Mouse (Mus musculus) CD4-positive helper T cell, adult 2 months (primary cell): Measurements from ENCODE around the gene Sbk1.
"Not testable (repeated sequence)": the region's sequence is repeated elsewhere in the genome, so short reads cannot be mapped to it uniquely, and the experiment has no call there.

Experiments
- DNase-seq: peaks from one replicate; pipeline ENCODE4 v3.0.0-alpha.2; 2012; ENCODE audit warnings: low read depth, missing footprints, low spot score

Sbk1 gene

GRCm38 (mm10) chr7:126263964-126264363 lies 8.5 kb upstream of the Sbk1 start:
- no peak for DNase-seq

DNA sequence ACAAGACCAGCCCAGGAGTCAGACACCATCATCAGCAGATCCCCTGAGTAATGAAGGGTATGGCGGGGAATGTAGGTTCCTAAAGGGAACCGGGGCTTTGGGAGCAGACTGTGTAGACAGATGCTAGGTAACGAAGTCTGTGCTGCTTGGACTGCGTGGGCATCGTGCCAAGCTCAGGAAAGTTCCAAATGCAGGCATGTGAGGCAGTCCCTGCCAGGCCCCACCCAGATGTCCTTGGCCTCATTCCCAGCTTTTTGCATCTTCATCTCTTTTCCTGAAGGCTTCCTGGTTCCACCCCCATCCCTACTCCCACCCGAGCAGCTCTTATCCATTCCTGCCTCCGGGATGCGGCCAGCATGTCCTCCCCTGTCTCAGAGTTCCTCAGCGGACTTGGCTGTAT lies 6.5 kb upstream of the Sbk1 start:
- no peak for DNase-seq

GRCm38 (mm10) chr7:126266372-126266870 lies 6.0 kb upstream of the Sbk1 start:
- no peak for DNase-seq

GRCm38 (mm10) chr7:126267606-126268005 lies 4.8 kb upstream of the Sbk1 start:
- no peak for DNase-seq

- no peak for DNase-seq
Observed at GRCm38 (mm10) chr7:126272770-126273311, 422 bp downstream of the Sbk1 start.

DNA sequence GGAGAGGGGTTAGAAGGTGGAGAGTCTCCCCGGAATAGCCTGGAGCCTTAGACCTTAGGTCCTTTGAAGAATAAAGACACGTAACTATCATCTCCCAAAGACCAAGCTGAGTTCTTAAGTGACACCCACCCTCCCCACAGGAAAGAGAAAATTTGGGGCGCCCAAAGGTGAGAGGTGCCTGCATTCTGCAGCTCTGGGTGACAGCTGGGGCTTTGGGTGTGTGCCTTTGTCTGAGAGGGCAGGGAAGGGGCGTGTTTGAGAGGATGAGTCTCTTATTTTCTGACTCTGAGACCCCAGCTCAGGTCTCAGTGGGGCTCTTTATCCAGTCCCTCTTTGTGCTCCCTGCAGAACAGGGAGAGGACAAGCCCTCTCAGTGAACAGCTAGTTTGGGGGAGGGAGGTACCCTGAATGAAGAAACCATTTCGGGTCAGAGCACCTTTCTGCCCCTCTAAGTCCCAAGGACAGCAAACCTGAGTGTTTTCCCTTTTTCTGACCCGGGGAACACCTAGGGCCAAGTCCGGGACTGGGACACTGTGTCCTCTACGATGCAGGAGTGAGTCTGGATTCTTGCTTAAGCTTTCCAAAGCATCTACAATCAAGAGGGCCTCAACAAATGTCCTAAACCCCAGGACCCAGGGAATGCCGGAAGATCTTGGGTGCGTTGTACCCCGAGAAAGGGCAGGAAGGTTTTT lies 1.1 kb downstream of the Sbk1 start:
- peak; percentile 36 for DNase-seq

GRCm38 (mm10) chr7:126274137-126274536 lies 1.7 kb downstream of the Sbk1 start:
- no peak for DNase-seq

GRCm38 (mm10) chr7:126274626-126275025 lies 2.2 kb downstream of the Sbk1 start:
- no peak for DNase-seq

DNA sequence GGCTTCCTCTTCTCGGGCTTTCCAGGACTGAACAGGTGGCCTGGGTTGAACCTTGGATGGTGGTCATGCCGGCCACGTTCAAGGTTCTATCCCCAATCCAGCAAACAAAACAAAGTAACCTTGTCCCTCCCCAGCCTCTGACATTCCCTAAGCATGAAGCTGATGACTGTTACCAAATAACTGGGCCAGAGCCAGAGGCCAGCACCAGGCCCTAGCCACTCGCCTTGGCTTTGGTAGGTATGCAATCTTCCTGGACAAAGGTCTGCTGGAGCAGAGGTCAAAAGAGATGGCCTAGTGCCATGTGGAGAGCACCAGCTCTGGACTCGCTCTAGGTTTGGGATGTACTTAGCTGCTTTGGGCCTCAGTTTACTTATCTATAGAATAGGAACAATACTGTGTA lies 3.3 kb downstream of the Sbk1 start:
- DNase-seq: no peak

DNA sequence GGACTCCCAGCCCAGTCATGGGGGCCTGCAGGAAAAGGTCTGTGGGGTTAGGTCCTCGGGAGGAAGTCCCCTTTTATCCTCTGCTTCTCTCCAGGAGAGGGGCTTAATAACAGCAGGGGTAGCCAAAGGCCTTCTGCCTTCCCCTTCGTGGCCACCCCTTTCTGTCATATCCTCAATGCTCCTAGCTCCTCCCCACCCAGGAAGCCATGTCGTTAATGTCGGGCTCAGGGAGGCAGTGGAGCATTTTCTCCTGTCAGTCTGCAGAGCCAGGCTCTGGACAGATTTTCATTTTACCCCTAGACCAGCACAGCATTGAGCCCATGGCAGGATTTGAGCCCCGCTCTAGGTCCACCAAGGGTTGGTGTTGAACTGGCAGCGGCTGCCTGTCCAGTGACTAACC lies 3.9 kb downstream of the Sbk1 start:
- no peak for DNase-seq

- no peak for DNase-seq
Observed at GRCm38 (mm10) chr7:126277536-126278295, 5.3 kb downstream of the Sbk1 start.

- no peak for DNase-seq
Observed at GRCm38 (mm10) chr7:126278799-126279198, 6.4 kb downstream of the Sbk1 start.

DNA sequence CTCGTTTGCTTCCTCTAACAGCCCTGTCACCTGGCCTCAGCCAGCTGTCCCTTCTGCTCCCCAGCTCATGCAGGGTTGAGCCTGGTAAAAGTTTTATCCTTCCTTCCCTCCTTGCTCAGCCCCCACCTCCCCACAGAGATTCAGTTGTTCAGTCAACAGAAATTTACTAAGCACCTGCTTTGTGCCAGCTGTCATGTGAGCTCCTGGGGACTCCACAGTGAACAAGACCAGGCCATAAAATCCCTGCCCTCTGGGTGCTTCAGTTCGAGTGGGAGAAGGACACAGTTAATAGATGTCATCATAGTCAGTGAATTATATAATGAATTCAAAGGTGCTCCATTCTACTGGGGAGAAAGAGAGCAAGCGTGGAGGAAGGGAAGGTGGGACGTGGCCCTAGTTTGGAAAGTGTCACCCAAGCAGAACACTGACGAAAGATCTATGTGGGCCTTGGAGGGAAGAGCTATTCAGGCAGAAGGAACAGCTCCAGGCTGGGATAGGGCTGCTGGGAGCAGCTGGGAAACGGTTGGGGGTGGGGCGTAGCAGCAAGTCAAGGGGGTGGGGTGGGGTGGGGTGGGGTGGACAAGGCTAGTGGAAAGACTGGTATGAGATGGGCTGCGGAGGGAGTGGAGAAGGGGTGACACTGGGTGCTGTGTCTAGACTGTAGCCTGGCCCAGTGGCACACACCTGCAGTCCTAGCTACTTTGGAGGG lies 7.5 kb downstream of the Sbk1 start:
- no peak for DNase-seq

DNA sequence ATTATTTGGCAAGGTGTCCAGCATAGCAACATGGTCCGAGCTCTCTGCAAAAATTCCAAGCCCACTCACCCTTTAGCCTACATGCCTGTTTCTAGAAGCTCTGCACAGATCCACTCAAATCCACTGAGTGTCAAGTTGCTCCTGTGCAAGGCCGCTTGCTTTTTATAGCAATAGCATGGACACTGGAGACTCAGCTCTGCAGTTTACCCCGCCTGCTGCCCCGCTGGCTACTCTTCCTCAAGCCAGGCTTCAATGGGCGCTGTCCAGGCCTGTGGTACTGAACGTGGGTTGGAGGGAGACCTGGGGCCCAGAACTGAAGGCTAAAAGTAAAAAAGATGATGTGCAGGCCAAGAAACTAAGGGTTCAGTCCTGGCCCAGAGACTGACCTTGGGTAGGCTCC lies 8.3 kb downstream of the Sbk1 start:
- DNase-seq: no peak

DNA sequence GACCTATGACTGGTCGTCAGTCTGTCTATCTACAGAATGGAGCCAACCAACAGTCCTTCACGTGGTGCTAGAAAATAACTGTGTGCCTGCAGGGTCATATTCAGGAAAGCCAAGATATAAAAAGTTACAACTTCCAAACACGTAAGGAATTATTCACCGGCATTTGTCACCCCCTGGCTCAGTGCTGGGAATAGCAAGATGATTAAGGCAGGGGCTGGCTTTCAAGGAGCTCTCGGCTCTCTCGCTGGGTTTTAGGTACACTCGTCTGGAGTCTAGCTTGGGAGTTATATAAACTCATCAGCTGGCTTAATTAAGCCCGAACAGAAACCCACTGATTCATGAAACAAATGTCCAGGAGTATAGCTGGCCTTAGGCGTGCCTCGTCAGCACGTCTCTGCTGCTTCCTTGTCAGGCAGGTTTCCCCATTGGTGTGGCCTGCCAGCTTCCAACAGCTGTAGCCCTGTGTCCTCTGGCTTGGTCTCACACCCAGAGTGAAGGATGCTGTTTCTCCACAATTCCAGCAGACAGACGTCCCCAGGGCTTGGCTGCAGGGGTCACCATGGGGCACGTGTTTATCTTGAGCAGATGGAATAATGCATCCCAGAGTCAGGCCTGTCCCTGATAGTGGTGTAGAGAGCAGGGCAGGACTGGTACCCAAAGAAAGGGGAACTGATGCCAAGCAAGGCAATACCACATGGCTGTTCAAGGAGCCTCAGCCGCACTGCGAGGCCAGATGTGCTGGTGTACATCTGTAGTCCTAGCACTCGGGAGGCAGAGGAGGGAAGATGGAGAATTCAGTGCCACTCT lies 9.7 kb downstream of the Sbk1 start:
- no peak for DNase-seq

DNA sequence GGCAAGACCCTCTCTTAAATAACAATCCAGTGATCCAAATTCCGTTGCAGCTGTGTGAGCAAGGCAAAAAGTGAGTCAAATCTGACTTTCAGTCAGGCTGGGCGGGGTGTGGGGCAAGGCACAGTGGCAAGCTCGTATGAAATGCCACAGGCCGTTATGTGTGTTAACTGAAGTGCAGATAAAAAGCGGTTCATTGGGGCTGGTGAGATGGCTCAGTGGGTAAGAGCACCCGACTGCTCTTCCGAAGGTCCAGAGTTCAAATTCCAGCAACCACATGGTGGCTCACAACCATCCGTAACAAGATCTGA lies 10.2 kb downstream of the Sbk1 start:
- not testable (repeated sequence) for DNase-seq

GRCm38 (mm10) chr7:126284021-126284420 lies 11.6 kb downstream of the Sbk1 start:
- no peak for DNase-seq

GRCm38 (mm10) chr7:126284441-126284840 lies 12.0 kb downstream of the Sbk1 start:
- DNase-seq: no peak

DNA sequence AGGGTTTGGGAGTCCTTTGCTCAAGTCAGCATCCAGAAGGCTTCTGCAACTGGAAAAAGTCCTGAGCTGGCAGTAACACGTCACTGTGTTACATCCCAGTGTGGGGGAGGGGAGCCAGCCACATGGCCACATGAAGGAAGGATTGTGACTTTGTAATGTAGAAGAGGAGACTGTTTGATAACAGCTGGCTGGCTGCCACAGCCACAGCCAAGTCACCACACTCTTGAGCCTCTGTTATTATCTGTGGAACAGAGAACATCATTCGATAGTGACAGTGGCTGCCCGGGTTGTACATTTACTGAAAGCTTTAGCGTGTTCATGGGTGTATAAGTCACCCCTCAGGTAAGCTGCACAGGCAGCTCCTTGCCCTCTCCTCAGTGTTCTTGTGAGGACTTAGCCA lies 12.4 kb downstream of the Sbk1 start:
- peak; percentile 84 for DNase-seq

DNA sequence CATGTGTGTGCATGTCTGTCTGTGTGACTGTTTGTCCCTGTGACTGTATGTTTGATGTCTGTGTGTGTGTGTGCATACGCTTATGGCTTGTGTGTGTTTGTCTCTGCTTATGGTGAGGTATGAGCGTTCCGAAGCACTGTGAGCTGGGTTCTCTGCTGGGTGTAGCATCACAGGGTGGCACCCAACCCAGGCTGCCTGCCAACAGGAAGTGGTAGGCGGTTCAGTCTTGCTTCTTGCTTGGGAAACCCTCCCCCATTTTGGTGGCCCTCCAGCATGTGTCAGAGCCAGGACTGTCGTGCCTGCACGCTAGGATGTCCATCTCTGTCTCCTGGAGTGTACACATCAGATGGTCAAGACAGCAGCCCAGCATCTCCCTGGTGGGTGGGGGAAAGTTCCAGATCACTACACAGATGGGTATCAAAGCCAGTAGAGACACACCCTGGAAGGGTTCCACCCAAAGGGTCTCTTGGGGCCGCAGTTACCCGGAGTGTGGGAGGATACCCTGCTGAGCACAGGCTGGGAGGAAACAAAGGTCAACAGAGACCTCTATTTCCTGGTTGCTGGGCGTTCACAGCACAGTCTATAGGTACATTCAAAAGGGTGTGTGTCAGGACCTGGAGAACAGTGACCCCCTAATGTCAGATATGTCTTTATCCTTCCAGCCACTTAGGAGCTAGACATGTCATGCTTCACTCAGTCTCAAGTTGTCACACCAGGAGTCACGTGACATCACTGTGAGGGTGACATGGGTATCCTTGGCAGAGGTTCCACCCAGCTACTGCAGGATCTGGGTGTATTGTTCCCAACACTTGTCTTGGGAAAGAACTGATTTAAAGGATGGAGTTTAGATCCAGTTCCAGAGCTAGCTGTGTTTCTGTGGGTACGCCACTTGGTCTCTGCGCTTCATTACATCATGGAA lies 13.1 kb downstream of the Sbk1 start:
- peak; percentile 91 for DNase-seq
